Mouse (Mus musculus): Measurements from ENCODE around the gene B4galt1. TPM values are rescaled to one million over a fixed set of nuclear protein-coding genes. Genes with fewer than 3 reads are reported as not detected.

B4galt1 gene
- polyA plus RNA-seq, 1 experiment from 2014 or later, result 9.1 TPM

DNA sequence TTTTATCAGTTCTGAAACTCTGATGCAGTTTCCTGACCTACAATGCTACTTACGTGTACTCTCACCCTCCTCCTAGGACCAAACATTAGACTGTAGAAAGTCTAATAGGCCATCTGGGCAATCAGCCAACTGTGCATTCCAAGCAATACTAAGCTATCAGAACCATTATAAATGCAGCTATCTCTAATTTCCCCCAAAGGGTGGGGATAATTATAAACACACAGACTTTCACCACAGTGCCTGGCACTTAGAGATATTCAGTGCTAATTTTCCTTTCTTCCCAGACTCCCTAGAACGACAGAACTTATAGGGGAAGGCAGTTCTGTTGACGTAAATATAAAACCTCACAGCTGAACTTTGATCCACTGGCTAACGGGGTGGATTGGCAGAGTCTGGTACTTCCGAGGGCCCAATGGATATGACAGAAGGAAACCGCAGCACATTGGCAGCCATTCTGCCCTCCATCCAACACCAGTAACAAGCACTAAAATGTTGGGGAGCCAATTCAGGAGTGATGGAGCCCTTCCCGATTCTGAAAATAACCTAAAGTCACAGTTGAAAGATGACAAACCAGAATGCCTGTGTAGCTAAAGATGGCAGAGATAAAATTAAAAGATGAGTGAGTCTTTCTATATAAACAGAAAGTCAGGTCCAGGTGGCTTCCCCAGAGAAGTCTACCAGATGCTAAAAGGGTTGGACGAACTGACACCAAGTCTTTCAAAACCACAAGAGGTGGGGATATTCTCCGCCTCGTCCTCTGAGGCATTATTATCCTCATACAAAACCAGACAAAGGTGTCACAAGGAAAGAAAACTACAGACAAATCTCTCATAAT is 16.1 kb downstream of the B4galt1 start:
- DNase-seq (ENCODE audit: low spot score) (no peak), ATAC-seq (ENCODE audit: low FRiP score) (no peak)
- Histone ChIP-seq H3K36me3 (replicated peaks; ENCODE audit: control insufficient read depth, insufficient read depth) (no peaks in the 10 kb centered on the region), H3K4me3 (replicated peaks; ENCODE audit: low read length) (no peak overlapping the region), H3K4me2 (replicated peaks) (no peak overlapping the region), H3K27ac (peak overlapping the region; percentile 32; the same call in 1 of the 2 replicates), H3K9ac (no peak overlapping the region), H3K9me3 (ENCODE audit: control insufficient read depth, low read length) (no peaks in the 10 kb centered on the region), H3K4me1 (replicated peaks; ENCODE audit: control insufficient read depth, insufficient read depth, low read length) (0 out of 2 replicates have a peak, but pooled peaks cover 7% of the 10 kb centered on the region), H3K27me3 (ENCODE audit: control insufficient read depth, insufficient read depth, low read length) (no peaks in the 10 kb centered on the region)
- WGBS, result 63% methylated on average over 10 of the region's 10 CpGs

GRCm38 (mm10) chr4:40837008-40837407 is 16.8 kb downstream of the B4galt1 start:
- Histone ChIP-seq H3K4me3 (replicated peaks; ENCODE audit: low read length) (no peak overlapping the region), H3K9ac (no peak overlapping the region), H3K4me2 (replicated peaks) (no peak overlapping the region), H3K27me3 (ENCODE audit: control insufficient read depth, insufficient read depth, low read length) (no peaks in the 10 kb centered on the region), H3K36me3 (replicated peaks; ENCODE audit: control insufficient read depth, insufficient read depth) (no peaks in the 10 kb centered on the region), H3K27ac (no peak overlapping the region; the same call in 1 of the 2 replicates), H3K9me3 (ENCODE audit: control insufficient read depth, low read length) (no peaks in the 10 kb centered on the region), H3K4me1 (replicated peaks; ENCODE audit: control insufficient read depth, insufficient read depth, low read length) (0 out of 2 replicates have a peak, but pooled peaks cover 7% of the 10 kb centered on the region)
- DNase-seq (ENCODE audit: low spot score) (no peak), ATAC-seq (ENCODE audit: low FRiP score) (no peak)
- WGBS, result 93% methylated on average over 3 of the region's 3 CpGs

DNA sequence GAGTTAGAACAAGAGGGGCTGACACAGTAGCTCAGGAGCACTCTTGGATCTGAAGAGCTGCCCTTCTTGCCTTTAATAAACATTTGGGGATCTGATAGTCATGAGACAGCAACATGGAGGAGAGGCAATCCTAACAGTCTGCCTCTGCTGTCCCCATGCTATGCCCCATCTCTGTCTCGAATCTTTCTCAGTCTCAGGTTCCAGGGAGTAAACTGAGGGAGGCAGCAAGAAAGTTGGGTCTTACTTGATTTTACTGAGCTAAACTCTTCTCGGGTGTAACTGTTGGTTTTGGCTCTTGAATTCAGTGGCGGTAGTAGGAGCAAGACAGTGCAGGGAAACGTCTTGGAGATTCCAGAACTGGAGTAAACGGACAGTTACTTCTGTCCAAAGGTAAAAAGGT is 18.9 kb downstream of the B4galt1 start:
- WGBS, result 86% methylated on average over 5 of the region's 5 CpGs
- H3K27me3 ChIP-seq (ENCODE audit: control insufficient read depth, insufficient read depth, low read length), result no peaks in the 10 kb centered on the region

GRCm38 (mm10) chr4:40834232-40834786 is 19.5 kb downstream of the B4galt1 start:
- 95% methylated on average over 4 of the region's 4 CpGs for WGBS
- no peak for DNase-seq (ENCODE audit: low spot score)

More for the DNA sequence above, 18.9 kb downstream of the B4galt1 start:
- Histone ChIP-seq H3K4me2 (replicated peaks) (no peak overlapping the region), H3K9me3 (ENCODE audit: control insufficient read depth, low read length) (no peaks in the 10 kb centered on the region), H3K4me3 (replicated peaks; ENCODE audit: low read length) (no peak overlapping the region), H3K27ac (no peak overlapping the region), H3K9ac (no peak overlapping the region), H3K4me1 (replicated peaks; ENCODE audit: control insufficient read depth, insufficient read depth, low read length) (0 out of 2 replicates have a peak, but pooled peaks cover 7% of the 10 kb centered on the region), H3K36me3 (replicated peaks; ENCODE audit: control insufficient read depth, insufficient read depth) (no peaks in the 10 kb centered on the region)
- DNase-seq (ENCODE audit: low spot score) (no peak), ATAC-seq (ENCODE audit: low FRiP score) (no peak)

GRCm38 (mm10) chr4:40833381-40834231 is 20.2 kb downstream of the B4galt1 start:
- WGBS, result 94% methylated on average over 9 of the region's 9 CpGs
- no peak overlapping the region for H3K4me2 ChIP-seq (replicated peaks)
- H3K36me3 ChIP-seq (replicated peaks; ENCODE audit: control insufficient read depth, insufficient read depth), result no peaks in the 10 kb centered on the region
- DNase-seq (ENCODE audit: low spot score), result no peak
- H3K4me3 ChIP-seq (replicated peaks; ENCODE audit: low read length), result no peak overlapping the region
- H3K9ac ChIP-seq, result no peak overlapping the region
- no peak for ATAC-seq (ENCODE audit: low FRiP score)
- no peaks in the 10 kb centered on the region for H3K9me3 ChIP-seq (ENCODE audit: control insufficient read depth, low read length)
- no peak overlapping the region for H3K27ac ChIP-seq
- H3K27me3 ChIP-seq (ENCODE audit: control insufficient read depth, insufficient read depth, low read length), result no peaks in the 10 kb centered on the region
- 0 out of 2 replicates have a peak, but pooled peaks cover 7% of the 10 kb centered on the region for H3K4me1 ChIP-seq (replicated peaks; ENCODE audit: control insufficient read depth, insufficient read depth, low read length)

More at GRCm38 (mm10) chr4:40834232-40834786, 19.5 kb downstream of the B4galt1 start:
- no peak overlapping the region for H3K27ac ChIP-seq
- no peaks in the 10 kb centered on the region for H3K27me3 ChIP-seq (ENCODE audit: control insufficient read depth, insufficient read depth, low read length)
- 0 out of 2 replicates have a peak, but pooled peaks cover 7% of the 10 kb centered on the region for H3K4me1 ChIP-seq (replicated peaks; ENCODE audit: control insufficient read depth, insufficient read depth, low read length)
- ATAC-seq (ENCODE audit: low FRiP score), result no peak
- no peak overlapping the region for H3K4me3 ChIP-seq (replicated peaks; ENCODE audit: low read length)
- no peak overlapping the region for H3K4me2 ChIP-seq (replicated peaks)
- no peaks in the 10 kb centered on the region for H3K36me3 ChIP-seq (replicated peaks; ENCODE audit: control insufficient read depth, insufficient read depth)
- no peak overlapping the region for H3K9ac ChIP-seq
- H3K9me3 ChIP-seq (ENCODE audit: control insufficient read depth, low read length), result no peaks in the 10 kb centered on the region

- no peak overlapping the region for H3K4me3 ChIP-seq (replicated peaks; ENCODE audit: low read length)
- no peak overlapping the region for H3K9ac ChIP-seq
- H3K9me3 ChIP-seq (ENCODE audit: control insufficient read depth, low read length), result no peaks in the 10 kb centered on the region
- no peaks in the 10 kb centered on the region for H3K27me3 ChIP-seq (ENCODE audit: control insufficient read depth, insufficient read depth, low read length)
- WGBS, result 90% methylated on average over 5 of the region's 5 CpGs
- H3K36me3 ChIP-seq (replicated peaks; ENCODE audit: control insufficient read depth, insufficient read depth), result no peaks in the 10 kb centered on the region
- ATAC-seq (ENCODE audit: low FRiP score) (no peak), DNase-seq (ENCODE audit: low spot score) (no peak)
- no peak overlapping the region for H3K27ac ChIP-seq
- H3K4me1 ChIP-seq (replicated peaks; ENCODE audit: control insufficient read depth, insufficient read depth, low read length), result no peaks in the 10 kb centered on the region
- H3K4me2 ChIP-seq (replicated peaks), result no peak overlapping the region
Observed at GRCm38 (mm10) chr4:40830530-40830929, 23.3 kb downstream of the B4galt1 start.

DNA sequence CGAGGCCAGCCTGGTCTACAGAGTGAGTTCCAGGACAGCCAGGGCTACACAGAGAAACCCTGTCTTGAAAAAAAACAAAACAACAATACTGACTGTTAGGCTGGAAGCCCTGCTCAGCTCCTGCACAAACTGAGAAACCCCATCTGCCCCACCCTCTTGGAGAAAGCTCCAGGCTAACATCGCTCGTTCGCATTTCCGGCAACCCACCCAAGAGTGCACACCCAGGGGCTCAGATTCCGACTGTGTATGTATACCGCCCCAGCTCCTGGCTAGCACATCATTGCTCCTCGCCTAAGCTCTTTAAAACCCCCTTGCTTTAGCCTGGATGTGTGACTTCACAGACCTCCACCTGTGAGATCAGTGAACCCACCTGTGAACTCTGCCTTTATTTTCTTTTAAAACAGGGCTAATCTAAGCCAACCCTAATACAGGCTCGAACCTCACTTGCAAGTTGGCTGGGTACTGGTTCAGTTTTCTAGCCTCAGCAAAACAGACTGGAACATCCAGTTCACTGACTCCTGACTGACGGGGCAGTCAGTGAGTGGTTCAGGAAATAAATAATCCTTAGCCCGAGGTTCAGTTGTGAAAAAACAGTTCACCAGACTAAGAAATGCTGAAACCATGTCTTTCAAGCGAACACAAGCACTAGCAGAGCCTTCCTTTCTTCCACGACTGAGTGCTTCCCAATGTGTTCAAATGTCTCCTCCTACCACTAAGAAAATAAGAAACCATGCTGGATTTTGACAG is 24.0 kb downstream of the B4galt1 start:
- no peak for DNase-seq (ENCODE audit: low spot score)
- H3K4me3 ChIP-seq (replicated peaks; ENCODE audit: low read length), result no peak overlapping the region
- no peaks in the 10 kb centered on the region for H3K36me3 ChIP-seq (replicated peaks; ENCODE audit: control insufficient read depth, insufficient read depth)
- no peaks in the 10 kb centered on the region for H3K4me1 ChIP-seq (replicated peaks; ENCODE audit: control insufficient read depth, insufficient read depth, low read length)
- no peak overlapping the region for H3K27ac ChIP-seq
- no peaks in the 10 kb centered on the region for H3K27me3 ChIP-seq (ENCODE audit: control insufficient read depth, insufficient read depth, low read length)
- no peak overlapping the region for H3K4me2 ChIP-seq (replicated peaks)
- H3K9me3 ChIP-seq (ENCODE audit: control insufficient read depth, low read length), result no peaks in the 10 kb centered on the region
- no peak overlapping the region for H3K9ac ChIP-seq
- ATAC-seq (ENCODE audit: low FRiP score), result no peak
- 88% methylated on average over 13 of the region's 13 CpGs for WGBS

GRCm38 (mm10) chr4:40828910-40829309 is 24.9 kb downstream of the B4galt1 start:
- DNase-seq (ENCODE audit: low spot score), result no peak

More at GRCm38 (mm10) chr4:40828910-40829309, 24.9 kb downstream of the B4galt1 start:
- 86% methylated on average over 7 of the region's 7 CpGs for WGBS
- H3K27ac ChIP-seq, result no peak overlapping the region
- no peaks in the 10 kb centered on the region for H3K36me3 ChIP-seq (replicated peaks; ENCODE audit: control insufficient read depth, insufficient read depth)
- no peak overlapping the region for H3K9ac ChIP-seq
- H3K27me3 ChIP-seq (ENCODE audit: control insufficient read depth, insufficient read depth, low read length), result no peaks in the 10 kb centered on the region
- no peak overlapping the region for H3K4me2 ChIP-seq (replicated peaks)
- H3K4me3 ChIP-seq (replicated peaks; ENCODE audit: low read length), result no peak overlapping the region
- no peak for ATAC-seq (ENCODE audit: low FRiP score)
- no peaks in the 10 kb centered on the region for H3K4me1 ChIP-seq (replicated peaks; ENCODE audit: control insufficient read depth, insufficient read depth, low read length)
- no peaks in the 10 kb centered on the region for H3K9me3 ChIP-seq (ENCODE audit: control insufficient read depth, low read length)

Measured in hindbrain, embryonic 14.5 days (tissue).